Mouse (Mus musculus) left cerebral cortex, postnatal 10 days (tissue): ENCODE data around the gene Hnrnpa1. TPM values are rescaled to one million over a fixed set of nuclear protein-coding genes. Genes with fewer than 3 reads are reported as not detected.
"Not testable (repeated sequence)": the region's sequence is repeated elsewhere in the genome, so short reads cannot be mapped to it uniquely, and the experiment has no call there.

Experiments
- DNase-seq, 2 experiments: peaks; one replicate each; pipeline ENCODE4 v3.0.0; 2021 to 2022; ENCODE audit warnings: low spot score in 2 of 2, mixed read lengths in 1 of 2; ENCODE audit errors: extremely low spot score in 1 of 2
- intact Hi-C: fragments of 180-260 bp; cut with DNase I; formaldehyde crosslinking; loops from one replicate; pipeline ENCODE4 v1.15.1; 2025
- total RNA-seq, 2 experiments: library from RNA; stranded (reverse); gene quantifications; 2 replicates each; pipeline ENCODE4 v1.2.3; 2021

Gene Hnrnpa1
- total RNA-seq, 2 experiments from 2014 or later = 350 to 359 TPM

DNA sequence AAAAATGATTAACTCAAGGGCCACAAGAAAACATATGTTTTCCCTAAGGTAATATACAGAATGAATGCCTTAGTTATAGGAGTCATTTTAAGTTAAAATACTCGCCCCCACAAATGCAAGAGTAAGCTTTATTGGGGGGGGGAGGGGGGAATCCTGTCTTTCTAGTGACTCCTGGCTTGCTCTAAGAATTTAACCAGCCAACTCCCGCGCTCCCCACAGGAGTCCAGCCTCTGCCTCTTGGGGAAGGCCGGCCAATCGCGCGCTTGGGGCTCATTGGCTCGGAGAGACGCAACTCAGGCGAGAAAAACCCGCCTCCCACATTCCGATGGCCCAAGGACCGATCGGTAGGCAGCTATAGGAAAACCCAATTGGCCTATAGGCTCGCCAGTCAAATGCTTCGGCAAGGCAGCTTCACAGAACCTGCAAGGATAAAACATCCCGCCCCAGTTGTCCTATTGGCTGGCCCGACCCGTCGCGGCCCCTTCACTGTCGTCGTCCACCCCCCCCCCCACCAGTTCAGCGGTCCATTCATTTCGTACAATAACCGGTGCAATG lies 1.0 kb upstream of the Hnrnpa1 start:
- DNase-seq = peak; percentile 97
- intact Hi-C loops = no loop called here

DNA sequence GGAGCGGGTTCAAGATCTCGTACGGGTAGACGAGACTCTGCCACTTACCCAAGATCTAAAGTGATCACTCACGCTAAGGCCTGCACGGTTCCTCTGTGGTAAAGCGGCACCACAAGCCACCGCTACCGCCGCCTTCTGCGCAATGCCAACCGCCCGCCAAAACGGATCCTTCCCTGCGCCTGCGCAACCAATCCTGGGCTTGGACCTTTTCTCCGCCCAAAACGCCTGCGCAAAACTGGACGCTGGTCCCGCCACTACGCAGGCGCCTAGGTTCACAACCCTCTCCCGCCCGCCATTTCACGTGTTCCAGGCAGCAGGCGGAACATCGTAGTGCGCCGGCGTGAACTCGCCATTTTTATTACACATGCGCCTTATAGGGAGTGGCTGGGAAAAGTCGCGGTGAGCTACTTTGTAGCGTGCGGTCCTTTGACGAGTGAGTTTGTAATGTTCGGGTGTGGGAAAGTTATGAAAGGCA lies 510 bp upstream of the Hnrnpa1 start, which contains the start of gene Cbx5:
Cbx5 (minus strand) TSS at position 132 of the 475 bp plus-strand sequence.
- intact Hi-C loops = no loop called here
- peak; percentile 99 for DNase-seq

DNA sequence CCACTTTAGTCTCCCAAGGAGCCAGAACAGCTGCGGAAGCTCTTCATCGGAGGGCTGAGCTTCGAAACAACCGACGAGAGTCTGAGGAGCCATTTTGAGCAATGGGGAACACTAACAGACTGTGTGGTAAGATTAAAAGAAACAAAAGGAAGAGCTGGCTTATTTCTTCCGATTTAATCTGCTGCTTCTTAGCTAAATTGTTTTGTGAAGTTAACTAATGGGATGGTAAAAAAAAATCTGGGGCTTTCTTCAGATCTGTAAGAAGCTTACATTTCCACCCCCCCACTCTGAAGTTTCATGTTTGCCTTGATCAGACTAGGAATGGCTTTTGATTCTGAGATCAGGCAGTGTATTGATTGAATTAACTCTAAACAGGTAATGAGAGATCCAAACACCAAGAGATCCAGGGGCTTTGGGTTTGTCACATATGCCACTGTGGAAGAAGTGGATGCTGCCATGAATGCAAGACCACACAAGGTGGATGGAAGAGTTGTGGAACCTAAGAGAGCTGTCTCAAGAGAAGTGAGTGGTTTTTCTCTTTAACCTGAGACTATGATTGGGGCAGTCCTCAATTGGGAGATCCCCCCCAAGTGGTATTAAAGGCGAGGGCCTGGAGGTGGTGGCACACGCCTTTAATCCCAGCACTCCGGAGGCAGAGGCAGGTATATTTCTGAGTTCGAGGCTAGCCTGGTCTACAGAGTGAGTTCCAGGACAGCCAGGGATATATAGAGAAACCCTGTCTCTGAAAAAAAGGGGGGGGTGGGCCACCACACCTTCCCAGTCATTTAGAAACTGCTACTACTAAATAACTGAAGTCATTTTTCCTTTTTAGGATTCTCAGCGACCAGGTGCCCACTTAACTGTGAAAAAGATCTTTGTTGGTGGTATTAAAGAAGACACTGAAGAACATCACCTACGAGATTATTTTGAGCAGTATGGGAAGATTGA lies 1.1 kb downstream of the Hnrnpa1 start:
- DNase-seq, intact Hi-C loops: not testable (repeated sequence)

DNA sequence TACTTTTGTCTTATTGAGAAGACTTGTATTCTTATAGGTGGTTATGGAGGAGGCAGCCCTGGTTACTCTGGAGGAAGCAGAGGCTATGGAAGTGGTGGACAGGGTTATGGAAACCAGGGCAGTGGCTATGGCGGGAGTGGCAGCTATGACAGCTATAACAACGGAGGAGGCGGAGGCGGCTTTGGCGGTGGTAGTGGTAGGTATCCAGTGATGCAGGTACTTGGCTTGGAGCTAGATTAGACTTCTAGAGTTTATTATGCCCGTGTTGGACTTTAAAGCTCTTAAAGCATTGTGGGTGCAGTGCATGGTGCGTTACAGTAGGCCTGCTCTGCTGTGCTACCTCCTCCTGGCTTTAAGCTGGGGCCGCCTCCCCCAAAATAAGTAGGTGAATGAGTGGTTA lies 2.7 kb downstream of the Hnrnpa1 start:
- DNase-seq = no peak
- intact Hi-C loops = no loop called here

DNA sequence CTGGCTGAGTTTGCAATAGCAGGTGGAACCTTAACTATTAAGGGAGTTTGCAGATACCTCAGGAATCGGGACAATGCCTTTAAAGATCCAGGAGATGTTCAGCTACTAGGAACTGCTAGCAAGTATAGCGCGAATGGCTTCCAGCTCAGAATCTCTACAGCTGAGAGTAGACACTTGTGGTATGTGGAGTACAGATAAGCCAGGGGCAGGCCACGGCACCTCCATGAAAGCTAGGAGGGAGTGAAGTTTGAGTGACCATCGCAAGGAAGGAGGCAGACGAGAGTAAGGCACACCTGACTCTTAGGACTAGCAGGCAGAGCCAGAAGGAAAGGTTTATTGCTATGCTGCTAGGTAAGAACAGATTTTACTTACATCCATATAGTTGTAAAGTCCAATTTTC lies 5.4 kb downstream of the Hnrnpa1 start:
- intact Hi-C loops = loop anchor here (2.0 to 5.0 kb wide), 2 partner anchors 38 to 61 kb away; no protein-coding TSS in a partner anchor
- no peak for DNase-seq

DNA sequence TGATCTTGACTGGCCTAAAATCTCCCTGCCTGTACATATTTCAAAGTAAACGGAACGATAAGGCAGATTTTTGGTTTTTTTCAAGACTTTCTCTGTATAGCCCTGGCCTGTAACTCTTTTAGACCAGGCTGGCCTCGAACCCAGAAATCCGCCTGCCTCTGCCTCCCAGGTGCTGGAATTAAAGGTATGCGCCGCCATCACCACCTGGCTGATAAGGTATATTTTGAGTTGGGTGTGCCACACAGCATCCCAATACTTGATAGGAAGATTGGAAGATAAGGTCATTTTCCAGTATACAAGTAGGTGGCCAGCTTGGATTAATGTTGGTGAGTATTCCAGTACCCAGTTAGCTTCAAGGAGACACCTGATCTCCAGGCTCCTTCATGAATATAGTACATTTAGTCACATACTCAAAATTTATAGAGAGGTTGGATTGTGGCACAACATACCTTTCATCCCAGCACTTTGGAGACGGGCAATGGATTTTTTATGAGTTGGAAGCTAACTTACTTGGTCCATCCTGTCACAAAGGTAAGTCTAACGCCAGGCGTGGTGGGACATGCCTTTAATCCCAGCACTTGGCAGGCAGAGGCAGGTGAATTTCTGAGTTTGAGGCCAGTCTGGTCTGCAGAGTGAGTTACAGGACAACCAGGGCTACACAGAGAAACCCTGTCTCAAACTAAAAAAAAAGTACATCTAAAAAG lies 7.0 kb downstream of the Hnrnpa1 start:
- DNase-seq = no peak
- intact Hi-C loops = loop anchor here (2.0 to 5.0 kb wide), 2 partner anchors 40 to 60 kb away; no protein-coding TSS in a partner anchor

DNA sequence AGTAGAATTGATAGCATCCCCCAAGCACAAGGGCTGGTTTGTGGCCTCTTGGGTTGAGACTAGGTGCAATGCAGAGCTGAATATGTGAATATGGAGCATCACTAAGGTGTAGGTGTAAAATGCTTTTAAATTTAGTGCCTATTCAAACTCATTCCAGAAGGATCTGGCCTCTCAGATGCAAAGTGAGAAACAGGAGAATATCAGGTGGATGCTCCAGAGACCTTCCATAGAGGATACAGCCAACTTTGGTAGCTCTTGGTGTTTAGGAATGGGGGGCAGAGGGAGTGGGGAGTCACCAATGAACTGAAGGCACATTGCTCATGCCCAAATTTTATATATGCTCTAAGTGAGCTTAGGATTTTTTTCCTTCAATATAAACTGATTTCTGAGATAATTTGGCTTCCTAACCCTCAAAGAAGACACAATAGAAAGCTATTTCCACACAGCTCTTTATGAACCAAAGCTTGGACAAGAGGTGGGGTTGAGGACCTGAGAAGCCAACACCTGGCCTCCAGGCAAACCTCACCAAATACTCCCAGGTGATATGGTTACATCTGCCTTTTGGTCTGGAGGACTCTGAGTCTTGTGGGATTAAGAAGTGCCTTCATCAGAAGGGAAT lies 7.7 kb downstream of the Hnrnpa1 start:
- no peak for DNase-seq
- intact Hi-C loops = loop anchor here (2.0 to 5.0 kb wide), 2 partner anchors 41 to 59 kb away; no protein-coding TSS in a partner anchor

DNA sequence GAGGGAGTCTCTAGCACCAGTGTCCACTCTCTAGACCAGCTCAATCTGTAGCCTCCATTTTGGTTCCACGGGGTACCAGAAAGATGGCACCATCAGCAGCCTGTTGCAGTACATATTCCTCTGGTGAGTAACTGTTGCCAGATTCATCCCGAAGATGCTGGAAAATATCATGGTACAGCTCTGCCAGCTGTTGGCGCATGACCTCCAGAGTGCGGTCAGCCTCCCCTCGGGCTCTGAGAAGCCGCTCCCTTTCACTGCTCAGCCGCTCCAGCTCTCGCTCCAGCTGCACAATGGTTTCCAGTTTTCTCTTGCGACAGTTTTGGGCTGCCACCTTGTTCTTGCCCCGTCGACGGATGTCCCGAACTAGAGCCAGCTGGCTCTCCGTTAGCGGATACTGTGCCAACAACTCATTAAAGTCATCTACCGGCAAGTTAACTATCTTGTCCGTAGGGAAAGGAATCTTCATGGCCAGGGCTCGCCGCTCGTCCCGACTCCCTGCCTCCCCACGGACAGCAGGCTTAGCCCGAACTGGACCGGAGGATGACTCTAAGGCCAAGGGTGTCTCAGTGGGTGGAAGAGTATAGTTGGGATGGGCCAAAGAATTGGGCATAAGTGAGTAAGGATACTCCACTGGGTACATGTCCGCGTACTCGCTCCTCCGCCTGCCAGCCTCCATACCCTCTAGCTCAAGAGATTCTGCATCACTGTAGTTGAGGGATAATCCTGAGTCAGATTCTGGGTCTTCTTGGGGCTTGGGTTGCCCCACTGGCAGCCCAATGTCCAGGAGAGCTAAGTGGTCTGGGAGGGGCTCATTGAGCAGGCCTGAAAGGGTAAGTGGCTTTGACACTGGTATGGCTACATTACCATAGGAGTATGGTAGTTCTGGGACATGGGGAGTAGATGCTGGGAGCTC lies 8.4 kb downstream of the Hnrnpa1 start:
- intact Hi-C loops = loop anchor here (5.0 kb wide), 1 partner anchor 41 kb away; no protein-coding TSS in a partner anchor
- peak in 1 of 2 experiments; percentile 37 for DNase-seq

DNA sequence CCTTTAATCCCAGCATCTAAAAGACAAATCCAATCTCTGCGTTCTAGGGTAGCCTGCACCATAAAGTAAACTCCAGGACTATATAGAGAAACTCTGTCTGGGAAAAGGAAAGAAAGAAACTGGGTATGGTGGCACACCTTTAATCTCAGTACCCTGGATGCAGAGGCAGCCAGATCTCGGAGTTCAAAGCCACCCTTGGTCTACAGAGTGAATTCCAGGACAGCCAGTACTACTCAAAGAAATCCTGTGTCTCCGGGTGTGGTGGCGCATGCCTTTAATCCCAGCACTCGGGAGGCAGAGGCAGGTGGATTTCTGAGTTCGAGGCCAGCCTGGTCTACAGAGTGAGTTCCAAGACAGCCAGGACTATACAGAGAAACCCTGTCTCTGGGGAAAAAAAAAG lies 9.3 kb downstream of the Hnrnpa1 start:
- not testable (repeated sequence) for DNase-seq
- intact Hi-C loops = loop anchor here (5.0 kb wide), 1 partner anchor 42 kb away; no protein-coding TSS in a partner anchor

DNA sequence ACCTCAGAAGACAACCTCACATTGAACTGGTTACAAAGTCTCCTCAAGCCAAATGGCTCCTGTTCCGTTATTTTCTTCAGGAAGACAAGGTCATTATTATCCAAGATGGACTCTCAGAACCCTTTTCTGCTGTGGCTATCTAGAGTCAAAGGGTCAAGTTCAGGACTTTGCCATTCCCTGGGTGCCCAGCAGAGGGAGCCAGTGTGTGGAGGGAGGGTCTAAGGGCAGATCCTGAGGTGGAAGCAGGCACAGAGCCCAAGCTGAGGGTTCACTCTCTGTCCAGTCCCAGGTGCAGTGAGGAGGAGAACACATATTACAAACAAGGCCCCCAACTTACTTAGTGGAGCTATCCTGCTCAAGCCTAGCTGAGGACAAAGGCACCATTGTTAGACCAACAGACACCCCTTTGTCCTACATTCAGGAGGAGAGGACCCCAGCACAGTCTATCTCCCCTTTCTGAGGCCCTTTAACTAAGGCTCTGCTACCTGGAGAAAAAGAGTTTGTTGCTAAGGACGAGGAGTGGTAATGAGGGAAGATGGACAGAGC lies 10.0 kb downstream of the Hnrnpa1 start:
- DNase-seq = peak in 1 of 2 experiments; percentile 79
- intact Hi-C loops = no loop called here

DNA sequence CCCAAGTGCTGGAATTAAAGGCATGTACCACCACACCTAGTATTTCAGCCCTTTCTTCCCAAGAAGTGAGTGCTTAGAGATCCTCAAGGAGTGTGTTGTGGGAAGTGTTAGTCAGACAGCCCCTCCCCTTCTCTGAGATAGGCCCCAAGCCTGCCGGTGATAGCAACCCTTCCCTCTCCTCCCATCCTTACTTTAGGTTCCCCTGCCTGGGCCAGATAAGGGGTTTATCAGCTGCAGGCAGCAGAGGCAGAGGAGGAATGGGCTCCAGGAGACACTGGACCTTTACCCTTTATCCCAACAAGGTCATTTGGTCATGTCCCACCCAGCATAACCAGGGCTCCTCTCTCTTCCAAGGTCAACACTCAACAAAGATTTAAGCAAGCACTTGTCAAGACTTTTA lies 11.4 kb downstream of the Hnrnpa1 start:
- DNase-seq = no peak
- intact Hi-C loops = no loop called here

DNA sequence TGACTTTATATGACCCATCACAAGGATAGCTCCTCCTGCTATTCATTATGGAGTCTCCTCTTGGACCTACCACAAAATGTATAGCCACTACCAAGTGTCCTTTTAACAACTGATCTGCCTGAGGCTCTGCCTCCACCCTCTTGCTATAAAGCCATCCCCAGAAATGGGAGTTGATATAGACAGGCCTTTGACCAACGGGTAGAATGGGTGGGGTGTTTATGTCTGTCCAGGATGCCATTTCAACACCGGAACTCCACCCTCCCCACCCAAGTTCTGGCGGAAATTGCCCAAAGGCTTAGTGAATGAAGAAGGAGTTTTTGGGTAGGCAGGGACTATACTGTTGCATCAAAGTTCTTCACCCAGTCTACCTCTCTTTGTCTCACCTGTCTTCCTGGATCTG lies 12.4 kb downstream of the Hnrnpa1 start:
- intact Hi-C loops = no loop called here
- no peak for DNase-seq

DNA sequence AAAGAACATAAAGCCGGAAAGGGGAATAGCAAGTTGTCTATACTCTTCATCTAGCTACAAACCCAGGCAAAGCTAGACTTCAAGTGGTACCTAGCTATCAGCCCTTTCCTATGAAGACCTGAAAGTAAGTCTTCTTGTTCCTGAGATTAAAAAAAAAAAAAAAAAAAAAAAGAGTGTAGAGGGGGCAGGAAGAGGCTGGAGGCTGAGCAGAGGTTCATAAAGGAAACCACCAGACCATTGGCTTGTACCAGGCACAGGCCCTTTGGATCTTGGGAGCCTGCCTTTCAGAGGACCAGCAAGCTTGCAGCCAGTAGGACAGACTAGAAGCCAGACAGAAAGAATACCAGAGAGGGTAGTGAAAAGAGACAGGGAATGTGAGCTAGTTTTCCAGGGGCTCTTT lies 13.1 kb downstream of the Hnrnpa1 start:
- DNase-seq = no peak
- intact Hi-C loops = no loop called here

DNA sequence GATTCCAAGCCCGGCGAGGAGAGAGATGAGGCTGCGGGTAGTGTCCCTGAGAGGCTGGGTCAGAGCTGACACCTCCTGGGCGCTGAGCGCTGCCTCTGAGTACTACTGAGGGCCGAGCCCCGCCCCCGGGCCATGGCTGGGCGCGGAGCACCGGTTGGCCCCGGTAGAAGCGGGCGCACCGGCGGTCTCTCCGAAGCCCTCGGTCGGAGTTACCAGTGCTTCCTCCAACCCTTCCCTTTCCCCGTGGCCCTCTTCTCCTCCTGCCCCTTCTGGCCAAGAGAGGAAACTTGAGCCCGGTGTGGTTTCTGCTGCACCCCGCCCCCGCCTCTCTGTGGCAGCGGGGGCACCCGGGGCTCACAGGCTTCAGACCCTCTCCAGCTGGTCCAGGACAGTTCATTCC lies 14.9 kb downstream of the Hnrnpa1 start:
- intact Hi-C loops = no loop called here
- DNase-seq = peak in 1 of 2 experiments; percentile 45

DNA sequence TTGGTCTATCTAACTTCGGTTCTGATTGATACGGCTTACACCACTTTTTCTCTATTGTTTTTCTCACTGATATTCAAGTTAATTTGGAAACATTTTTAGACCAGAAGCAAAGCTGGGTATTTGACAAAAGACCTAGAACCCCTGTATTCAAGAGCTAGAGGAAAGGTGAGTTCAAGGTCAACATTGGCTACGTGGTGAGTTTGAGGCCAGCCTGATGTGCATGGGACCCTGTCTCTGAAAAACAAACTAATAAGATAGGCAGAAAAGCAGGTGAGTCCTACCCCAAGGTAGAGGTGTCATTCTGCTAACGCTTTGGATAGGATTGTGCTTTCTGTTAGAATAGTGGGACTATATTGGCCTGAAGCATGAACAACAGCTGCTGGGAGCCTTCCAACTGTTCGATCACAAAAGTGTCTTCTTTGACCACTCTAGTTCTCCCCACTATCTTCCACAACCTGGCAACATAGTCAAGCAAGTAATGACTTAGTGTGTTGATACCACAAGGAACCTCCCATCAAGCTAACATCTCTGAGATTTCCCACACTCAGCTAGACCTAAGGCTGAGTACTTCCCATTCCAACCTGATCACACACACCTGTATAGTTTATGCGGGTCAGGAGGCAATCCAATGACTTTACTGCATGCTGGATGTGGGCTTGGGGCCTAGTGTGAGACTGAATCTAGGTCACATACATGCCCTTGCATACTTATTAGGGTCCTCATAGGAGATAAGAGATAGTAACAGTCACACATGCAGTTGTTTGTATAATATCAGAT lies 16.2 kb downstream of the Hnrnpa1 start:
- intact Hi-C loops = no loop called here
- no peak for DNase-seq

DNA sequence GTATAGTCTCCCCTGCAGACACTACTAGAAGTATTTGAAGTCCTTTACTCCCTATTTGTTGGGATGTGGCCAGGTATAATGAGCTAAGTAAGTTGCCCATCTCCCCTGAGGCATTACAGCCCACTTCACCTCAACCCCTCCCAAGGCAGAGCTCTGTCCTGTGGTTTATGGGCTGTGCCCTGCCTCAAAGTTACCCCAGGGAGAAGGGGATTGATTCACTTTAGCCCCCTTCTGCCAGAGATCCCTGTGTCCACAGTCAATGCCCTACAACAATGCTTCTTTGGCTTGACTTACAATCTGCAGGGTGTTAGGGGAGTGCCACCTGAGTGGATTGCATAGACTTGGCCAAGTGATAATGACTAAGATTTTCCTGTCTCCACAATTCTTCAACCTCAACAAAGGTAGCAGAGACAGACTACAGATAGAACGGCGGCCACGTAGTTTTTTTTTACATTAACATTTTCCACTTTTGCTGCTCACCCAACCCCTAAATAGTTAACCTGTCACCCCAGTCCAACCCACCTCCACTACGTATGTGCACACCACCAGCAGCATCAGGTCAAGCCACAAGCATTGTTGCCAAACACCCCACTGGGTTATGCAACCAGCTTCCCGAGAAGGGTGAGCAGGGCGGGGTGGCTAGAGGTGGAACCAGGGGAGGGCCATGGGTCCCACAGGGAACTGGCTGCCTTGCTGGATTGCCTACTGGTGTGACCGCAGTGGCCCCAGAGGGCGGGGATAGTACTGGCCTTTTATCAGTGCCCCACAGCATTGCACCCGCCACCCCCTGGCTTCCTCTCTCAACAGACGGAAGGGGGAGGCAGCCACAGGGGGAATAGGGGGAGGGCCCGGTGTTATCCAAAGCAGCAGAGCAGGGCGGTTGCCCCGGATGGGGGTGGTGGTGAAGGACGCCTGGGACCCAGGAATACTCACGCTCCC lies 17.8 kb downstream of the Hnrnpa1 start, which contains the start of gene Nfe2:
Nfe2 (minus strand) TSS at position 614 of the 939 bp plus-strand sequence.
- intact Hi-C loops = no loop called here
- peak in 1 of 2 experiments; percentile 64 for DNase-seq
